ENCODE assay signal across 8 mouse cellular contexts in genomic region chr9:119156278-119157201, GRCm38 (mm10). TPM values are rescaled to one million over a fixed set of nuclear protein-coding genes. Genes with fewer than 3 reads are reported as not detected.
DNase-seq lines count a peak whose midpoint lies in the region; ATAC-seq lines count a peak whose summit lies in the region.

Acaa1b (minus strand) TSS chr9:119157093.

- H3K27me3 ChIP-seq in lung, embryonic 16.5 days (ENCODE audit: control insufficient read depth, insufficient read depth, low read depth, low read length): peaks cover 14% of the 10 kb centered on the region

- H3K9ac ChIP-seq in lung, embryonic 16.5 days (ENCODE audit: low read length): peak within 1 kb of the TSS; percentile 54

- H3K4me3 ChIP-seq in lung, embryonic 16.5 days (ENCODE audit: low read length): peak within 1 kb of the TSS; percentile 51

- no peaks in the 10 kb centered on the region for H3K36me3 ChIP-seq in lung, embryonic 16.5 days (ENCODE audit: control insufficient read depth, insufficient read depth, low read length)

- peak; percentile 84 for DNase-seq in NIH3T3 (ENCODE audit: low read depth)
- DNase-seq in cerebellum, adult 9-10 months: peak; percentile 38
- DNase-seq in frontal cortex, adult 2 months (ENCODE audit: extremely low spot score in 1 of 2, low spot score in 1 of 2): peak; percentile 23 to 80
- DNase-seq in layer of hippocampus, adult 9-10 months (ENCODE audit: low spot score): peak; percentile 46
- peak; percentile 83 for DNase-seq in ovary, postnatal 36 days (ENCODE audit: low spot score)
- peak; percentile 78 for DNase-seq in thymus, postnatal 4 days

- H3K4me2 ChIP-seq in lung, embryonic 16.5 days (ENCODE audit: low read depth, low read length): peak within 1 kb of the TSS; percentile 73

- H3K9me3 ChIP-seq in lung, embryonic 16.5 days (ENCODE audit: control insufficient read depth, low read length): no peaks in the 10 kb centered on the region

- H3K27ac ChIP-seq in lung, embryonic 16.5 days (ENCODE audit: low read length): no peak within 1 kb of the TSS

- ATAC-seq in hematopoietic stem cell, adult 5-6 weeks (replicated peaks in 1 of 2; ENCODE audit: insufficient read depth in 1 of 2, low FRiP score in 2 of 2, low TSS enrichment in 1 of 2, low read depth in 1 of 2, poor library complexity in 2 of 2, severe bottlenecking in 2 of 2): peak; percentile 70 to 77
- peak; percentile 83 for ATAC-seq in lung, embryonic 16.5 days (ENCODE audit: low read depth)

- 2% methylated on average over 54 of the region's 65 CpGs for WGBS in lung, embryonic 16.5 days

- no peaks in the 10 kb centered on the region for H3K4me1 ChIP-seq in lung, embryonic 16.5 days (replicated peaks; ENCODE audit: control insufficient read depth, insufficient read depth, low read length)

RNA-seq across cellular contexts. Expression of gene Acaa1b, which starts in this region (rescaled TPM):
- 0.80 and 1.7 TPM in 2 replicates for polyA plus RNA-seq in frontal cortex, adult 2 months (2012; rRNA removed)
- not detected in 2 replicates for total RNA-seq in hematopoietic stem cell, adult 5-6 weeks (2017)
- polyA plus RNA-seq in lung, embryonic 16.5 days (2015; fragmentation: Nextera tagmentation; extraction: Ambion mirVana): 1.3 and 2.5 TPM in 2 replicates

Comparison
In these comparisons a context has a peak if more than half of its experiments do, and no peak if none do; other contexts are left out.
1. Peak in ATAC-seq in hematopoietic stem cell, adult 5-6 weeks; RNA of the gene not detected or under 1 TPM.